Mouse (Mus musculus) neutrophil, adult 65 days (primary cell): ENCODE measurements around the gene Pik3r2. TPM values are rescaled to one million over a fixed set of nuclear protein-coding genes. Genes with fewer than 3 reads are reported as not detected.

Source experiments
- total RNA-seq: library from RNA; stranded (reverse); gene quantifications from 2 replicates; pipeline ENCODE4 v1.2.4, GENCODE M21; 2023

Gene Pik3r2
- total RNA-seq = 16.9 and 17.2 TPM in 2 replicates

DNA sequence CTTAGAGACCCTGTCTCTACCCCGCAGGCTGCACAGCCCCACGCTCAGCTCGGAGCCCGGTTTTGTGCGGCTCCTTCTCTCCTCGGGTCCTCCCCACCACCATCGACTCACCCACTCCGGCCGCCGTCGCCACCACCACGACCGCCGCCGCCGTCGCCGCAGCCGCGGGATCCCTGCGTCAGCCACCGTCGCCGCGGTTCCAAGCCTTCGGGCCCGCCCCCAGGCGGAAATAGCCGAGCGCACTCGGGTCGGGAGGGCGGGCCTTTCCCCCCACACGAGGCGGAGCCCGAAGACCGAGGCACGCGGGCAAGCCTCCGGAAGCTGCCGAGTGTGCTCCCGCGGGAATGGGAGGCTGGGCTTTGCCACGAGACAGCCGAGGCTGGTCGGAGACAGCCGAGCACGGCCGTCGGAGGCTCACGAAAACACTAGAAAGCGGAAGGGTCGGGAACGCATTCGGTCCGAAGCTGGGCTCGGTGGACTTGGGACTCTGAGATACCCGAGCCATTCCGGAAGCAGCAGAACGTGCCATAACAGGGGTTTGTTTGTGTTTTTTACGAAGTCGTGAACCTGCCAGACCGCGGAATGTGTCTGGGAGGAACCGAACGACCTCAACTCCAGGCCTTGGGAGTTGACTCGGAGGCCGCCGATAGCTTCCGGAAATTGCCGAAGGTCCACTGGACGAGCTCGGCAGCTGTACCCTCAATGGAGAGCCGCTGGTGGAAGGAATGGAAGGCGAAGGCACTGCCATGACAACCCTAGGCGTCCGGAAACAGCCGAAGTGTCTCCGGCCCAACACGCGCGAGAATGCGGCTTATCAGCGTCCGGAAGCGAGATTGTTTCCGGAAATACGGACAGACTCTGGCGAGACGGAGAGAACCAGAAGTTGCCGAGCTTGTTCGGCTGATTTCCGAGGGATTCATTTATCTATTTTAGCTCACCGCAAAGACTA lies at the start of gene Pik3r2:
Gene Pik3r2 (minus strand): TSS at position 218 of the 949 bp plus-strand sequence.

GRCm38 (mm10) chr8:70808239-70808638 lies 31.7 kb upstream of the Pik3r2 start, which contains the start of gene Il12rb1:
Il12rb1 (plus strand) TSS chr8:70808449.

DNA sequence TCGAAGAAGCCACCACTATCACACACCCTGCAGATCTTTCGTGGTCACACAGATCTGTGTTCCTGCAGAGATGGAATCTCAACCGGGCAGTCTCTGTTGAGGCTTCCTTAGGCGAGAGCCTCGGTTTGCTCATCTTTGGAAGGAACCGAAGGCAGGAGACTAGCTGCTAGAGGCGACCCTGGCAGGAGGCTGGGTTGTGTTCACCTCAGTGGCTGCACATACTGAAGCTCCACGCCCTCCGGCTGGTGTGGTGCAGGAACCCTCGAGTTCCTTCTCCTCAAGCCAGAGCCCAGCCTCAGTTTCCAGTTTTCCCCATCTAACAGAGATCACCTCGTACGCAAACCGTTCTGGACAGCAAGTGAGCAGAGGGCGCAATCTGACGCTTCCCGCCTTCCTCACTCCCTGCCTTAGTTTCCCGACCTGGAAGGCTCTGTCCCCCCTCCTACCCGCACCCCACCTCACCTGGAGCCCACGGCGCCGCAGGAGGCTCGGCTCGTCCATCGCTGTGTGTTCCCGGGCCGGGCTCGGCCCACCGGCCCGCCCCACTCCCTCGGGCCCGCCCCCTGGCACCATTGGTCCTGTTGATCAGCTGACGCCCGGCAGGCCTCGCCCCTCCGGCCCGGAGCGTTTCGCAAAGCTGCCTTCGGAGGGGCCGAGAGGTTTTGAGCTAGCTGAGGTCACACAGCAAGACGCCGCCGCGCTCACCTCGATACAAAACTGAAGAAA lies 28.1 kb upstream of the Pik3r2 start, which contains the start of gene Mast3:
Gene Mast3 (minus strand): TSS at position 574 of the 726 bp plus-strand sequence.

GRCm38 (mm10) chr8:70760775-70761406 lies 15.6 kb downstream of the Pik3r2 start, which contains the start of gene Mpv17l2:
Mpv17l2 (minus strand) TSS chr8:70760946.

DNA sequence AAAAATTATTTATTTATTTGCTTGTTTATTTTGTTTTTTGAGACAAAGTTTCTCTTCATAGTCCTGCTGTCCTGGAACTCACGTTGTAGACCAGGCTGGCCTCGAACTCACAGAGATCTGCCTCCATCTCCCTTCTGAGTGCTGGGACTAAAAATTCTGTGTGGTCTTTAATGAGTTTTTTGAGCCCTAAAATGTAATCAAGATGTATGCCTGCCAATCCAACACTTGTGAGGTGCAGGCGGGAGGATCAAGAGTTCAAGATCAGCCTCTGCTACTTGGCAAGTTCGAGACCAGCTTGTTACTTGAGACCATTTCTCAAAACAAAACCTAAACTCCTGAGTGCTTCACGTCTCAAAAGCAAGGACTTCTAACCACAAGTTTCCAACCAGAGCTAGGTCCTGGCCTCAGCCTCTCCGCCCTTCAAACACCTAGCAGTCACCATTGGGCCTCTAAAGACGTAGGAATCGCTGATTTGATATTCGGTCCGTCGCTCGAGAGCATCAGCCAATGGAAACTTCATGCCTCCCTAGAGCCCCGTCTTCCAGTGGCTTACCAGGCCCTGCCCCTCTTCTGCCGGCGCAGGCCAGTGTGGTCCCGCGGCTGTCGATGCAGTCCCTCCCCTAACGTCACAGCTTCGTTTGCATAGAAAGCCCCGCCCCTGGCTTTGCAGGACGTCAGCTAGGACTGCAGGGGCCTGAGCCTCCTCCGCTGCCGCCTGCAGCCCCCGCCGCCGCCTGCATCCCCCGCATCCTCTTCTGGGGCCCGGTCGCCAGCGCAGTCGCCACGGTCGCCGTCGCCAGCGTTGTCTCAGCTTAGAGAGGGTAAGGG lies 22.3 kb downstream of the Pik3r2 start, which contains the start of gene Rab3a:
Gene Rab3a (plus strand): TSS at position 637 of the 828 bp plus-strand sequence.

DNA sequence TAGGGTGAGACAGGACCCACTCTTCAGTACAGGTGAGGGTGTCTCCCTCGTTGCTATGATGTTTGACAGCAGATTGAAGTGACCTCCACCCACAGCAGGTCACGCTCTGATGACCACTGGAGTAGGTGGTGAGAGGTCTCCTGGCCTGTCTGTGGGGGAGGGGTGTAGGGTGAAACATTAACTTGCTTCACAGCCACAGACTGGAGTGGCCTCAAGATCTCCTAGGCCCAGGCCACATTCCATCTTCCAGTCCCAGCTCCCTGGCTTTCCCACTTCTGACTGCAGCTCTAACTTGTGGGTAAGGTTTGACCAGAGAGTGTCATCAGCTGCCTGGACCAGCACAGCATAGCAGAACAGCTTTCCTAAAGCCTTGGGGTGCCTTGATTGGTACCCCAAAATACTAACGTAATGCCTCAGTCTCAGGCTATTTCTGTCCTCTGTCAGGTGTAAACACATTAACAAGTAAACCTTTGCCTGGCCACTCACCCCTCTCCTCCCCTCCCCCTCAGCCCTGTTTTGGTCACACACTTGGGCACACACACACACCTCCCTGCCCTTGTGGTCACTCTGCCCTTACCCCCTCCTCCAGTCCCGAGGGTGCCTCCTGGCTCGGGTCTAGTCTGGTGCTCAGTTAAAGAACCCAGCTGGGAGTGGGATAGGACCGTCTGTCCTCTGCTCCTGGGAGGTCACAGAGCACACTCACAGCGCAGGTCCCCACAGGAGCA lies 52.9 kb downstream of the Pik3r2 start, which contains the start of gene Pde4c:
Gene Pde4c (plus strand): TSS at position 235 of the 725 bp plus-strand sequence.

GRCm38 (mm10) chr8:70718297-70718696 lies 58.2 kb downstream of the Pik3r2 start, which contains the start of gene Gm3336:
Gm3336 (plus strand) TSS chr8:70718543.

Other genes with a start within 250 kb of the Pik3r2 start
- gene Fkbp8, start 249.0 kb downstream of the Pik3r2 start, total RNA-seq = 162 and 198 TPM in 2 replicates
- 29.8 and 33.9 TPM in 2 replicates for gene Kxd1, start 248.8 kb downstream of the Pik3r2 start, total RNA-seq
- gene Ell, start 237.3 kb downstream of the Pik3r2 start, total RNA-seq = 64.2 and 80.9 TPM in 2 replicates
- gene Isyna1, start 182.3 kb downstream of the Pik3r2 start, total RNA-seq = 36.8 and 37.0 TPM in 2 replicates
- 61.1 and 64.5 TPM in 2 replicates for gene Ssbp4, start 167.8 kb downstream of the Pik3r2 start, total RNA-seq
- gene Lrrc25, start 160.6 kb downstream of the Pik3r2 start, total RNA-seq = 118 and 126 TPM in 2 replicates
- gene Gdf15, start 144.3 kb downstream of the Pik3r2 start, total RNA-seq = 0.66 TPM in 2 replicates
- 1.2 and 3.4 TPM in 2 replicates for gene Pgpep1, start 116.3 kb downstream of the Pik3r2 start, total RNA-seq
- gene Lsm4, start 103.5 kb downstream of the Pik3r2 start, total RNA-seq = 33.3 and 36.4 TPM in 2 replicates
- gene Jund, start 77.8 kb downstream of the Pik3r2 start, total RNA-seq = 770 and 908 TPM in 2 replicates
- 2.7 and 3.1 TPM in 2 replicates for gene Iqcn, start 73.3 kb downstream of the Pik3r2 start, total RNA-seq
- gene Gm3336, start 58.2 kb downstream of the Pik3r2 start, total RNA-seq = 0.39 TPM in 1 of 2 replicates, not detected in the other
- gene Pde4c, start 53.0 kb downstream of the Pik3r2 start, total RNA-seq = 0.41 and 0.51 TPM in 2 replicates
- gene Rab3a, start 22.0 kb downstream of the Pik3r2 start, total RNA-seq = 1.3 and 2.0 TPM in 2 replicates
- 12.1 and 18.3 TPM in 2 replicates for gene Mpv17l2, start 15.8 kb downstream of the Pik3r2 start, total RNA-seq
- gene Mast3, start 28.3 kb upstream of the Pik3r2 start, total RNA-seq = 167 and 180 TPM in 2 replicates
- gene Il12rb1, start 31.7 kb upstream of the Pik3r2 start, total RNA-seq = 0.63 and 0.98 TPM in 2 replicates
- 13.1 and 14.2 TPM in 2 replicates for gene Arrdc2, start 63.0 kb upstream of the Pik3r2 start, total RNA-seq
- not detected in 2 replicates for gene Kcnn1, start 86.5 kb upstream of the Pik3r2 start, total RNA-seq
- 28.6 and 33.1 TPM in 2 replicates for gene Ccdc124, start 97.2 kb upstream of the Pik3r2 start, total RNA-seq
- gene Slc5a5, start 116.0 kb upstream of the Pik3r2 start, total RNA-seq = not detected in 2 replicates
- 831 and 972 TPM in 2 replicates for gene Rpl18a, start 120.7 kb upstream of the Pik3r2 start, total RNA-seq
- 19.7 and 30.6 TPM in 2 replicates for gene Map1s, start 129.2 kb upstream of the Pik3r2 start, total RNA-seq